Mouse (Mus musculus): ENCODE results near the gene Car3.

DNA sequence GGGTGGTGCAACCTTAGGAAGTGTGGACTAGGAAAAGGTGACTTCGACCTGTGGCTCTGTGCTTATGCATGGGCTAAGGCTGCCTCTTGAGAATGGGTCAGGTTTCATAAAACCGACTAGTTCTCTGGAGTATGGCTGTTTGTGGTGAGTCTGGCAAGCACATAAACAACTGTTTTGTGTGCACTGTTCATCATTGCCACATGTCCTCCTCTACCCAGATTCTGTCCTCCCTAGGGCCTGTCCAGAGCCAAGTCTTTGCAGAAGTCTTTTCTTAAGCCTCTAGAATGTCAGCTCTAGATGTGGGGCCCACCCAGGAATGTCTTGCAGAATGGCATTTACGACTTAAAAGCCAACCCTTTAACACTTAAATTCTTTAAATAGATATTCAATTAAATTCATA is 5.4 kb upstream of the Car3 start:
- no peak for TF ChIP-seq CTCF (IDR thresholded peaks at IDR 0.05)
- TF ChIP-seq EP300 (IDR thresholded peaks at IDR 0.05; ENCODE audit: insufficient read depth, low read depth, low read length), result no peak
- no peak for TF ChIP-seq POLR2A (IDR thresholded peaks at IDR 0.05; ENCODE audit: insufficient read depth, low read depth, low read length)
